In genomic region chr10:110982771-110983170, GRCm38 (mm10) we compare ENCODE assay signal across 17 mouse cellular contexts. TPM values are rescaled to one million over a fixed set of nuclear protein-coding genes. Genes with fewer than 3 reads are reported as not detected.
A peak's percentile ranks its signal among the peaks of the same experiment; 100 is the strongest.
DNase-seq lines count a peak whose midpoint lies in the region; ATAC-seq lines count a peak whose summit lies in the region.
"Had no signal": no experiment of that assay in that cellular context is flagged by ENCODE, and none has a peak within 500 bp of the region (broad histone marks: within the 10 kb centered on the region; RNA-seq: fewer than 3 reads in every experiment).

No protein-coding gene starts in this region.

- peaks cover 8% of the 10 kb centered on the region; the same call in 1 of the 2 replicates for H3K36me3 ChIP-seq in kidney, embryonic 16.5 days (ENCODE audit: insufficient read depth, low read length)
- H3K36me3 ChIP-seq in kidney, embryonic 14.5 days (ENCODE audit: control insufficient read depth, insufficient read depth, low read length): peaks cover 23% of the 10 kb centered on the region; the same call in 1 of the 2 replicates
- H3K36me3 ChIP-seq in hindbrain, embryonic 11.5 days (ENCODE audit: control insufficient read depth, insufficient read depth, low read length): no peaks in the 10 kb centered on the region

- ATAC-seq in kidney, embryonic 16.5 days (ENCODE audit: low FRiP score, low TSS enrichment): no peak
- ATAC-seq in kidney, embryonic 14.5 days (ENCODE audit: low FRiP score, low TSS enrichment): no peak
- no peak for ATAC-seq in hindbrain, embryonic 11.5 days (ENCODE audit: low FRiP score)
- ATAC-seq: forebrain, embryonic 14.5 days; hindbrain, postnatal 0 days had no signal

- H3K9ac ChIP-seq in kidney, embryonic 16.5 days (replicated peaks; ENCODE audit: low read length): no peak overlapping the region
- H3K9ac ChIP-seq in kidney, embryonic 14.5 days (ENCODE audit: low read depth, low read length): no peak overlapping the region
- H3K9ac ChIP-seq in hindbrain, embryonic 11.5 days (ENCODE audit: low read depth, low read length): no peak overlapping the region
- H3K9ac ChIP-seq: heart, embryonic 13.5 days; hindbrain, embryonic 13.5 days had no signal

- H3K27ac ChIP-seq in kidney, embryonic 16.5 days (ENCODE audit: low read length): no peak overlapping the region
- no peak overlapping the region for H3K27ac ChIP-seq in kidney, embryonic 14.5 days (ENCODE audit: low read depth, low read length)
- no peak overlapping the region for H3K27ac ChIP-seq in hindbrain, embryonic 11.5 days (ENCODE audit: low read depth, low read length)
- H3K27ac ChIP-seq: embryonic facial prominence, embryonic 10.5 days; heart, embryonic 13.5 days; hindbrain, embryonic 13.5 days; hindbrain, postnatal 0 days had no signal

- H3K27me3 ChIP-seq in kidney, embryonic 16.5 days (ENCODE audit: insufficient read depth, low read length): no peaks in the 10 kb centered on the region
- H3K27me3 ChIP-seq in kidney, embryonic 14.5 days (ENCODE audit: control insufficient read depth, insufficient read depth, low read length): no peaks in the 10 kb centered on the region
- H3K27me3 ChIP-seq in hindbrain, embryonic 11.5 days (ENCODE audit: control insufficient read depth, insufficient read depth, low read length): no peaks in the 10 kb centered on the region
- H3K27me3 ChIP-seq: heart, embryonic 13.5 days; hindbrain, embryonic 13.5 days had no signal

- H3K4me3 ChIP-seq in kidney, embryonic 16.5 days (ENCODE audit: low read length): no peak overlapping the region
- no peak overlapping the region for H3K4me3 ChIP-seq in kidney, embryonic 14.5 days (ENCODE audit: low read length)
- H3K4me3 ChIP-seq in hindbrain, embryonic 11.5 days (ENCODE audit: low read depth, low read length): no peak overlapping the region
- H3K4me3 ChIP-seq: embryonic facial prominence, embryonic 10.5 days; heart, embryonic 13.5 days; hindbrain, embryonic 13.5 days had no signal

- no peak overlapping the region for H3K4me2 ChIP-seq in kidney, embryonic 16.5 days (replicated peaks; ENCODE audit: low read depth, low read length)
- H3K4me2 ChIP-seq in kidney, embryonic 14.5 days (replicated peaks; ENCODE audit: low read depth, low read length): no peak overlapping the region
- H3K4me2 ChIP-seq in hindbrain, embryonic 11.5 days (replicated peaks; ENCODE audit: low read depth, low read length): no peak overlapping the region
- H3K4me2 ChIP-seq: heart, embryonic 13.5 days; hindbrain, embryonic 13.5 days had no signal

- DNase-seq in kidney, adult 11 months: peak; percentile 26
- peak; percentile 38 for DNase-seq in kidney, postnatal 14 days
- peak; percentile 51 to 68 for DNase-seq in kidney, postnatal 36 days
- no peak for DNase-seq in hindbrain, embryonic 11.5 days (ENCODE audit: low spot score)
- DNase-seq: adrenal gland, adult 2 months; adrenal gland, postnatal 25 days; cerebellum, adult 2 months; cerebellum, postnatal 10 days; gastrocnemius, postnatal 10 days; heart, postnatal 4 days had no signal

- peaks cover 8% of the 10 kb centered on the region; the same call in 1 of the 2 replicates for H3K4me1 ChIP-seq in kidney, embryonic 16.5 days (ENCODE audit: insufficient read depth, low read length)
- no peaks in the 10 kb centered on the region for H3K4me1 ChIP-seq in kidney, embryonic 14.5 days (ENCODE audit: control insufficient read depth, insufficient read depth, low read length)
- H3K4me1 ChIP-seq in hindbrain, embryonic 11.5 days (replicated peaks; ENCODE audit: control insufficient read depth, insufficient read depth, low read length): no peaks in the 10 kb centered on the region
- H3K4me1 ChIP-seq: embryonic facial prominence, embryonic 10.5 days; hindbrain, embryonic 13.5 days had no signal

- 76% methylated on average over 4 of the region's 4 CpGs for WGBS in kidney, embryonic 16.5 days
- WGBS in kidney, embryonic 14.5 days: 81% methylated on average over 4 of the region's 4 CpGs
- 91% methylated on average over 4 of the region's 4 CpGs for WGBS in hindbrain, embryonic 11.5 days

- no peaks in the 10 kb centered on the region for H3K9me3 ChIP-seq in kidney, embryonic 16.5 days (ENCODE audit: low read length)
- H3K9me3 ChIP-seq in kidney, embryonic 14.5 days (ENCODE audit: control insufficient read depth, low read length): no peaks in the 10 kb centered on the region
- H3K9me3 ChIP-seq in hindbrain, embryonic 11.5 days (ENCODE audit: control insufficient read depth, low read length): no peaks in the 10 kb centered on the region
- H3K9me3 ChIP-seq: embryonic facial prominence, embryonic 10.5 days; heart, embryonic 13.5 days; hindbrain, embryonic 13.5 days had no signal

RNA-seq across cellular contexts. Expression of gene Zdhhc17, which starts 27.2 kb away (rescaled TPM):
- 28.1 and 30.0 TPM in 2 replicates for polyA plus RNA-seq in kidney, embryonic 16.5 days (2015; fragmentation: Nextera tagmentation; extraction: Ambion mirVana)
- 18.2 and 33.5 TPM in 2 replicates for polyA plus RNA-seq in kidney, embryonic 14.5 days (2014; fragmentation: Nextera tagmentation; extraction: Ambion mirVana)
- polyA plus RNA-seq in hindbrain, embryonic 11.5 days (2014; fragmentation: Nextera tagmentation; extraction: Ambion mirVana): 33.3 and 39.0 TPM in 2 replicates
